Mouse (Mus musculus) CD4-positive, CD25-positive, alpha-beta regulatory T cell, adult 9 weeks (primary cell): ENCODE results near the gene Gm42417. TPM values are rescaled to one million over a fixed set of nuclear protein-coding genes. Genes with fewer than 3 reads are reported as not detected.

ENCODE experiments used
- polyA plus RNA-seq: library from polyadenylated mRNA; unstranded; fragments of 100-300 nt; shearing (Covaris generic); gene quantifications from one replicate; pipeline ENCODE4 v1.2.1, GENCODE M21; 2017

The Gm42417 gene
- 1.1 TPM for polyA plus RNA-seq

DNA sequence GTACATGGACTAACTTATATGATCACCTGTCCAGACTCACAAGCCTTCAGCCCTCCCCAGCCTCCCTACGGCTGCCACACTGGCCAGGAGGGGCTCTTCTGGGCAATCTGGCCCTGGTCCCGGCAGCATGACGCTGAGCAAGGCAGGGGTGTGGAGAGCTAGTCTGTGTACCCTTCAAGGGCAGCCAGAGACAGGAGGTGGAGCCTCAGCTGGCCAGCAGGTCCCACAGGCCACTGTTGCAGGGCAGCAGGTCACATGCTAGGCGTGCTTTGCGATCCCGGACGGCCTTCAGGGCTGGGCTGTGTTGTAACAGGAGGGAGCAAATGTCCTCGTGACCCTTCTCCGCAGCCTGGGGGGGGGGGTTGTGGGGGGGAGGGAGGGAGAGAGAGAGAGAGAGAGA, at the start of gene Gm42417:
Gm42417 (minus strand) TSS at position 244 of the 400 bp plus-strand sequence.

GRCm38 (mm10) chr1:36558031-36558993, 19.1 kb upstream of the Gm42417 start, which contains the start of gene Sema4c:
Gene Sema4c, minus strand, starts transcription at chr1:36558349.

DNA sequence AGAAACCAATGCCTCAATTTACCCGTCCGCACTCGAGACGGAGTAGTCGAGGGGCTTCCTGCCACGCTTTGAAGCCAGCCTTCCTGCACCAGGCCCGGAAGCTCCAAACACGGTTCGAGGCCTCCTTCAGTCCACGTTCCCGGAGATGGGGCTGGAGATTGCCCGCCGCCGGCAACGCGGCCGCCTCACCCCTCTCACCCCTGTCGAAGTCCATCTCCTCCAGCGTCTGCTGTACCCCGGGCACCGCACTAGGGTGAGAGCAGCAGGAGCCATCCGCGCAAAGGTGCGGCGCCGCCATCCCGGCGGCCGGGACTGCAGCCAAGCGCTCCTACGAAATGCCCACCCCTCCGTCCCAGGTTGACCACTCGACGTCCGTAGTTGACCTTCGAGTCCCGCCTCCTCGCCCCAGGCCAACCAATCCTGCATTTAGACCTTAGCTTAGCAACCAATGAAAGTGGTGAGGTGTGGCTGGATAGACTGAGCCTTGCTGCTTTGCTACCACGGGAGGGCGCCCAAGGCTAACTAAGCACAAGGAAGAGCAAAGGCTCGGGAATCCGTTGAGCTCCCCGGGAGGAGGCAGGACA, 7.8 kb upstream of the Gm42417 start, which contains the start of gene Ankrd39:
Ankrd39 (minus strand) TSS at position 558 of the 584 bp plus-strand sequence.

DNA sequence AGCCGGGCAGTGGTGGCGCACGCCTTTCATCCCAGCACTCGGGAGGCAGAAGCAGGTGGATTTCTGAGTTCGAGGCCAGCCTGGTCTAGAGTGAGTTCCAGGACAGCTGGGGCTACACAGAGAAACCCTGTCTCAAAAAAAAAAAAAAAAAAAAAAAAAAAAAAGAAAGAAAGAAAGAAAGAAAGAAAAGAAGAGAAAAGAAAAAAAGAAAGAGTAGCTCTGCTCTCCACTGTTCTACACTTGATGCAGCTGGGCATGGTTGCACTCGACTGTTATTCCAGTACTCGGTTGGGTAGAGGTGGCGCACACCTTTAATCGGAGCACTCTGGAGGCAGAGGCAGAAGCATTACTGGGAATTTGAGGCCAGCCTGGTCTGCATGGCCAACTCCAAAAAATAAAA, 2.4 kb downstream of the Gm42417 start, which contains the start of gene Ankrd23:
Ankrd23 (minus strand) TSS at position 101 of the 400 bp plus-strand sequence.

GRCm38 (mm10) chr1:36511289-36512021, 27.8 kb downstream of the Gm42417 start, which contains the start of gene Cnnm3:
Gene Cnnm3, plus strand, starts transcription at chr1:36511867.

Other genes starting within 250 kb of the Gm42417 start
- gene Arid5a, start 231.7 kb downstream of the Gm42417 start, polyA plus RNA-seq = 161 TPM
- 70.3 TPM for gene Kansl3, start 170.2 kb downstream of the Gm42417 start, polyA plus RNA-seq
- 1.1 TPM for gene Fer1l5, start 167.1 kb downstream of the Gm42417 start, polyA plus RNA-seq
- 25.0 TPM for gene Lman2l, start 94.2 kb downstream of the Gm42417 start, polyA plus RNA-seq
- gene Cnnm4, start 67.8 kb downstream of the Gm42417 start, polyA plus RNA-seq = 2.5 TPM
- 2.8 TPM for gene Cnnm3, start 27.6 kb downstream of the Gm42417 start, polyA plus RNA-seq
- 39.2 TPM for gene Ankrd23, start 2.5 kb downstream of the Gm42417 start, polyA plus RNA-seq
- gene Ankrd39, start 8.0 kb upstream of the Gm42417 start, polyA plus RNA-seq = 47.8 TPM
- gene Sema4c, start 18.9 kb upstream of the Gm42417 start, polyA plus RNA-seq = 0.86 TPM
- not detected for gene Fam178b, start 143.8 kb upstream of the Gm42417 start, polyA plus RNA-seq
- gene Cox5b, start 152.0 kb upstream of the Gm42417 start, polyA plus RNA-seq = 557 TPM
- not detected for gene 4933424G06Rik, start 170.7 kb upstream of the Gm42417 start, polyA plus RNA-seq
- 81.9 TPM for gene Actr1b, start 175.0 kb upstream of the Gm42417 start, polyA plus RNA-seq
- gene Zap70, start 222.4 kb upstream of the Gm42417 start, polyA plus RNA-seq = 175 TPM